Mouse (Mus musculus): ENCODE results near the gene Bcl10.

DNA sequence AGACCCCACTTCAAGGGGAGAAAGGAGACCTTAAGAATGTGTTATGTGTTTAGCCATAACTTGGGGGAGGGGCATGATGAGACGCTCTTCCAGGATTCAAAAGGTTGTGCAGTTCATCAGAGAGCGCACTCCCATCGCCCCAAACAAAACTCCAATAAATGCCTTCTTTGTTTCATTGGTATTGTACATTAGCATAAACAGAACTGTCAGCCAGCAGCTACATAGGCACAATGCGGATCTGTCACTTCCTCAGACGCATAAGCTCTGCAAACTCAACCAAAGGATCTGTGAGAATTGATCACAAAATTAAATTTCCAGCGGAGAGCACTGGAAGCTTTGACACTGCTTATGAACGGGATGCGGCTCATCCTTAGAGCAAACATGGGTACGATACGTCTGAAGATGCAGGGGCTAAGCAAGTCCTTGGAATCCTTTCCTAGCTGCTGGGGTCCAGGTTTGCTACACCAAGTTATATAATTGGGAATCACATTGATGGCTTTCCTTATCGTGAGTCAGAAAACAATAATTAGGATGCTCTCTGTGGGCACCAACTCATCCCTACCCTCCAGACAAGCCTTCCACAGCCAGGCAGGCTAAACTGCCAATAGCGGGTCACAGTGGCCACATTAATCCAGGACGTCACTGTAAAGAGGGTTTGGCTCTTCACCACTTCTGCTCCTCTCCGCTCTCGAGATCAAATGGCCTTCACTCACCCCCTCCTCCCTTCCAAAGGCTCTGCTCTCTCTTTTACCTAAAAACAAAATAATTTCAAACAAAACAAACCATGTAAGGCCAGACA lies 40.3 kb upstream of the Bcl10 start:
- TF ChIP-seq CTCF (IDR thresholded peaks at IDR 0.05; ENCODE audit: low read depth) (no peak), EP300 (IDR thresholded peaks at IDR 0.05; ENCODE audit: low read depth) (no peak)

All from heart, postnatal 0 days (tissue).